Mouse (Mus musculus) MEL (cell line): ENCODE measurements at regions not wholly inside any gene's neighbourhood (a gene's known extent, or its start where the extent isn't known, plus 50 kb on each side); places are given as distances from the start of the nearest gene placed in this dataset.

Experiments
- DNase-seq: peaks from one replicate; pipeline ENCODE4 v3.0.0; 2011; ENCODE audit warnings: low read depth, low spot score
- H3K27ac ChIP-seq: 2 replicates; pipeline ENCODE4 v1.5.1; 2012; ENCODE audit warnings: low read depth, mild to moderate bottlenecking, control low read depth, low read length, moderate library complexity; ENCODE audit not compliant: control insufficient read depth
- H3K27me3 ChIP-seq, 2 experiments: fragments of 150-350 bp in 1 of 2; sonication (generic) in 1 of 2; 2 replicates each; pipeline ENCODE4 v1.6.1; 2012; ENCODE audit warnings: low read length in 2 of 2, mild to moderate bottlenecking in 2 of 2, improper control_type of control experiment in 1 of 2, moderate library complexity in 1 of 2; ENCODE audit not compliant: insufficient read depth in 2 of 2, control insufficient read depth in 1 of 2
- H3K36me3 ChIP-seq, 2 experiments: 2 replicates each; pipeline ENCODE4 v1.6.1; 2012 to 2014; ENCODE audit warnings: low read length in 2 of 2, improper control_type of control experiment in 1 of 2, inconsistent platforms in 1 of 2, mild to moderate bottlenecking in 1 of 2; ENCODE audit not compliant: insufficient read depth in 2 of 2, control insufficient read depth in 1 of 2
- H3K4me1 ChIP-seq, 2 experiments: fragments of 150-350 bp in 1 of 2; sonication (generic) in 1 of 2; 2 replicates each; pipeline ENCODE4 v1.6.1; 2012; ENCODE audit warnings: low read length in 2 of 2, improper control_type of control experiment in 1 of 2, mild to moderate bottlenecking in 1 of 2; ENCODE audit not compliant: insufficient read depth in 2 of 2, control insufficient read depth in 1 of 2
- H3K4me3 ChIP-seq, 2 experiments: fragments of 150-350 bp in 1 of 2; sonication (generic) in 1 of 2; 2 replicates each; pipeline ENCODE4 v1.5.1; 2012; ENCODE audit warnings: low read depth in 2 of 2, low read length in 2 of 2, mild to moderate bottlenecking in 2 of 2, moderate library complexity in 2 of 2, control low read depth in 1 of 2, improper control_type of control experiment in 1 of 2; ENCODE audit not compliant: control insufficient read depth in 1 of 2, insufficient read depth in 1 of 2
- H3K79me2 ChIP-seq: 2 replicates; pipeline ENCODE4 v1.6.1; 2012; ENCODE audit warnings: mild to moderate bottlenecking, low read length, moderate library complexity; ENCODE audit not compliant: control insufficient read depth, poor library complexity, insufficient read depth
- H3K9ac ChIP-seq: 2 replicates; pipeline ENCODE4 v1.6.1; 2012; ENCODE audit warnings: low read depth, mild to moderate bottlenecking, control low read depth, low read length, moderate library complexity; ENCODE audit not compliant: control insufficient read depth, poor library complexity, severe bottlenecking
- H3K9me3 ChIP-seq: fragments of 150-350 bp; sonication (generic); replicated peaks from 2 replicates; pipeline ENCODE4 v1.6.1; 2012; ENCODE audit warnings: mild to moderate bottlenecking, low read length, improper control_type of control experiment, moderate library complexity; ENCODE audit not compliant: insufficient read depth
- CHD1 ChIP-seq: IDR thresholded peaks from 2 replicates; pipeline ENCODE4 v1.6.1; 2012; ENCODE audit warnings: low read depth, mild to moderate bottlenecking, inconsistent platforms, low read length, improper control_type of control experiment
- CHD2 ChIP-seq: IDR thresholded peaks from 2 replicates; pipeline ENCODE4 v1.6.1; 2011; ENCODE audit warnings: low read length, improper control_type of control experiment
- CTCF ChIP-seq, 3 experiments: IDR thresholded peaks in 2 of 3; conservative IDR thresholded peaks in 1 of 3; 2 replicates each; pipeline ENCODE4 v1.5.1; 2011 to 2012; ENCODE audit warnings: low read length in 3 of 3, low read depth in 2 of 3, mild to moderate bottlenecking in 2 of 3, improper control_type of control experiment in 1 of 3, inconsistent platforms in 1 of 3, mixed read lengths in 1 of 3, moderate library complexity in 1 of 3; ENCODE audit not compliant: control insufficient read depth in 1 of 3, insufficient read depth in 1 of 3, poor library complexity in 1 of 3, severe bottlenecking in 1 of 3
- ELF1 ChIP-seq: IDR thresholded peaks from 2 replicates; pipeline ENCODE4 v1.6.1; 2014; ENCODE audit warnings: low read depth, mild to moderate bottlenecking, inconsistent platforms, low read length, improper control_type of control experiment, moderate library complexity
- EP300 ChIP-seq, 2 experiments: IDR thresholded peaks; 2 replicates each; pipeline ENCODE4 v1.6.1; 2011; ENCODE audit warnings: improper control_type of control experiment in 2 of 2, low read length in 2 of 2, low read depth in 1 of 2, mild to moderate bottlenecking in 1 of 2
- GABPA ChIP-seq: IDR thresholded peaks from 2 replicates; pipeline ENCODE4 v1.6.1; 2012; ENCODE audit warnings: low read depth, mild to moderate bottlenecking, inconsistent platforms, low read length, improper control_type of control experiment, moderate library complexity
- KAT2A ChIP-seq: conservative IDR thresholded peaks from 2 replicates; pipeline ENCODE4 v1.6.1; 2012; ENCODE audit warnings: low read depth, low read length, improper control_type of control experiment, inconsistent platforms
- MAFK ChIP-seq: IDR thresholded peaks from 2 replicates; pipeline ENCODE4 v1.6.1; 2011; ENCODE audit warnings: low read depth, mild to moderate bottlenecking, low read length, improper control_type of control experiment, borderline replicate concordance
- MEF2A ChIP-seq: IDR thresholded peaks from 2 replicates; pipeline ENCODE4 v1.6.1; 2014; ENCODE audit warnings: low read depth, mild to moderate bottlenecking, inconsistent platforms, low read length, improper control_type of control experiment; ENCODE audit not compliant: poor library complexity, insufficient replicate concordance, severe bottlenecking; ENCODE audit errors: extremely low read depth
- MXI1 ChIP-seq: IDR thresholded peaks from 2 replicates; pipeline ENCODE4 v1.6.1; 2011; ENCODE audit warnings: mild to moderate bottlenecking, low read depth, low read length, improper control_type of control experiment
- MYB ChIP-seq: IDR thresholded peaks from 2 replicates; pipeline ENCODE4 v1.6.1; 2011; ENCODE audit warnings: mild to moderate bottlenecking, low read depth, low read length, improper control_type of control experiment
- MYC ChIP-seq: IDR thresholded peaks from 2 replicates; pipeline ENCODE4 v1.6.1; 2011; ENCODE audit warnings: low read depth, mild to moderate bottlenecking, low read length, improper control_type of control experiment, moderate library complexity
- NELFE ChIP-seq: IDR thresholded peaks from 2 replicates; pipeline ENCODE4 v1.6.1; 2011; ENCODE audit warnings: low read depth, low read length, improper control_type of control experiment
- NRF1 ChIP-seq: IDR thresholded peaks from 2 replicates; pipeline ENCODE4 v1.6.1; 2014; ENCODE audit warnings: low read depth, mild to moderate bottlenecking, inconsistent platforms, low read length, improper control_type of control experiment, moderate library complexity; ENCODE audit not compliant: poor library complexity, insufficient read depth, severe bottlenecking
- POLR2A ChIP-seq, 2 experiments: IDR thresholded peaks; 2 replicates each; pipeline ENCODE4 v1.6.1; 2011 to 2012; ENCODE audit warnings: low read length in 2 of 2, mild to moderate bottlenecking in 2 of 2, control low read depth in 1 of 2, improper control_type of control experiment in 1 of 2, low read depth in 1 of 2, moderate library complexity in 1 of 2; ENCODE audit not compliant: control insufficient read depth in 1 of 2, insufficient read depth in 1 of 2, poor library complexity in 1 of 2
- POLR2AphosphoS2 ChIP-seq: IDR thresholded peaks from 2 replicates; pipeline ENCODE4 v1.6.1; 2011; ENCODE audit warnings: low read length, improper control_type of control experiment
- RCOR1 ChIP-seq: IDR thresholded peaks from 2 replicates; pipeline ENCODE4 v1.6.1; 2012; ENCODE audit warnings: low read depth, mild to moderate bottlenecking, inconsistent platforms, low read length, improper control_type of control experiment
- SIN3A ChIP-seq: IDR thresholded peaks from 2 replicates; pipeline ENCODE4 v1.6.1; 2012; ENCODE audit warnings: low read length, improper control_type of control experiment, inconsistent platforms
- SMC3 ChIP-seq: IDR thresholded peaks from 2 replicates; pipeline ENCODE4 v1.6.1; 2011; ENCODE audit warnings: low read depth, low read length, improper control_type of control experiment
- TAL1 ChIP-seq: IDR thresholded peaks from 2 replicates; pipeline ENCODE4 v1.6.1; 2012; ENCODE audit warnings: mild to moderate bottlenecking, inconsistent platforms, low read length, moderate library complexity, mixed read lengths
- TBP ChIP-seq: IDR thresholded peaks from 2 replicates; pipeline ENCODE4 v1.8.0; 2011; ENCODE audit warnings: low read depth, low read length, improper control_type of control experiment
- TCF12 ChIP-seq: IDR thresholded peaks from 2 replicates; pipeline ENCODE4 v1.6.1; 2014; ENCODE audit warnings: low read depth, mild to moderate bottlenecking, inconsistent platforms, low read length, improper control_type of control experiment, moderate library complexity
- USF1 ChIP-seq: IDR thresholded peaks from 2 replicates; pipeline ENCODE4 v1.6.1; 2014; ENCODE audit warnings: low read depth, mild to moderate bottlenecking, inconsistent platforms, low read length, improper control_type of control experiment, moderate library complexity
- USF2 ChIP-seq, 2 experiments: IDR thresholded peaks; 2 replicates each; pipeline ENCODE4 v1.6.1; 2011 to 2012; ENCODE audit warnings: improper control_type of control experiment in 2 of 2, low read length in 2 of 2, borderline replicate concordance in 1 of 2, inconsistent platforms in 1 of 2, low read depth in 1 of 2, mild to moderate bottlenecking in 1 of 2; ENCODE audit not compliant: insufficient read depth in 1 of 2
- ZMIZ1 ChIP-seq: IDR thresholded peaks from 2 replicates; pipeline ENCODE4 v1.6.1; 2012; ENCODE audit warnings: low read depth, mild to moderate bottlenecking, inconsistent platforms, low read length, improper control_type of control experiment, moderate library complexity

GRCm38 (mm10) chr9:94155581-94155980, 382.3 kb downstream of the 1190002N15Rik start:
- H3K4me3 ChIP-seq, result no peak overlapping the region
- no peak overlapping the region for H3K27ac ChIP-seq
- no peaks in the 10 kb centered on the region for H3K36me3 ChIP-seq
- DNase-seq, result no peak
- H3K79me2 ChIP-seq, result no peaks in the 10 kb centered on the region
- no peaks in the 10 kb centered on the region for H3K9me3 ChIP-seq
- H3K4me1 ChIP-seq, result no peaks in the 10 kb centered on the region
- no peak overlapping the region for H3K9ac ChIP-seq
- no peak for TF ChIP-seq CTCF (IDR thresholded peaks at IDR 0.05 in 2 of 3, conservative IDR thresholded peaks at IDR 0.05 in 1 of 3; ENCODE audit: control insufficient read depth in 1 of 3, insufficient read depth in 1 of 3, low read depth in 2 of 3, low read length in 3 of 3, poor library complexity in 1 of 3, severe bottlenecking in 1 of 3)
- no peak for TF ChIP-seq POLR2AphosphoS2
- no peak for TF ChIP-seq EP300 (IDR thresholded peaks at IDR 0.05; ENCODE audit: low read depth in 1 of 2, low read length in 2 of 2)
- no peak for TF ChIP-seq NRF1
- TF ChIP-seq MYC, result no peak
- TF ChIP-seq MEF2A, result no peak
- no peak for TF ChIP-seq TCF12
- no peak for TF ChIP-seq CHD2
- no peak for TF ChIP-seq CHD1
- no peak for TF ChIP-seq ELF1
- no peak for TF ChIP-seq TAL1
- no peak for TF ChIP-seq GABPA
- TF ChIP-seq MYB, result no peak
- TF ChIP-seq MAFK, result no peak
- H3K27me3 ChIP-seq, result no peaks in the 10 kb centered on the region

- DNase-seq, result no peak
- H3K79me2 ChIP-seq, result no peaks in the 10 kb centered on the region
- H3K27ac ChIP-seq, result no peak overlapping the region
- H3K9ac ChIP-seq, result no peak overlapping the region
- TF ChIP-seq MEF2A, result no peak
- TF ChIP-seq NELFE, result no peak
- no peak for TF ChIP-seq EP300 (IDR thresholded peaks at IDR 0.05; ENCODE audit: low read depth in 1 of 2, low read length in 2 of 2)
- no peak for TF ChIP-seq CHD1
- TF ChIP-seq POLR2A (IDR thresholded peaks at IDR 0.05; ENCODE audit: control insufficient read depth in 1 of 2, insufficient read depth in 1 of 2, low read depth in 1 of 2, low read length in 2 of 2, poor library complexity in 1 of 2), result no peak
- no peak for TF ChIP-seq POLR2AphosphoS2
- no peak for TF ChIP-seq TCF12
- TF ChIP-seq MXI1, result no peak
- no peak for TF ChIP-seq MAFK
- no peak for TF ChIP-seq SMC3
- TF ChIP-seq SIN3A, result no peak
- no peak for TF ChIP-seq USF2 (IDR thresholded peaks at IDR 0.05; ENCODE audit: borderline replicate concordance in 1 of 2, insufficient read depth in 1 of 2, low read depth in 1 of 2, low read length in 2 of 2)
- no peak for TF ChIP-seq TBP
- no peak for TF ChIP-seq ZMIZ1
- TF ChIP-seq KAT2A, result no peak
- no peak for TF ChIP-seq GABPA
- TF ChIP-seq USF1, result no peak
- no peak for TF ChIP-seq RCOR1
- TF ChIP-seq TAL1, result no peak
- no peak for TF ChIP-seq MYC
- H3K27me3 ChIP-seq, result no peaks in the 10 kb centered on the region
- no peaks in the 10 kb centered on the region for H3K9me3 ChIP-seq
- no peaks in the 10 kb centered on the region for H3K36me3 ChIP-seq
- no peaks in the 10 kb centered on the region for H3K4me1 ChIP-seq
- no peak overlapping the region for H3K4me3 ChIP-seq
Observed at GRCm38 (mm10) chr9:94148474-94148873, 389.4 kb downstream of the 1190002N15Rik start.
